Mouse (Mus musculus): ENCODE data around the gene Mdh2. TPM values are rescaled to one million over a fixed set of nuclear protein-coding genes. Genes with fewer than 3 reads are reported as not detected.

The Mdh2 gene
- polyA plus RNA-seq, 1 experiment from 2014 or later: 856 TPM

DNA sequence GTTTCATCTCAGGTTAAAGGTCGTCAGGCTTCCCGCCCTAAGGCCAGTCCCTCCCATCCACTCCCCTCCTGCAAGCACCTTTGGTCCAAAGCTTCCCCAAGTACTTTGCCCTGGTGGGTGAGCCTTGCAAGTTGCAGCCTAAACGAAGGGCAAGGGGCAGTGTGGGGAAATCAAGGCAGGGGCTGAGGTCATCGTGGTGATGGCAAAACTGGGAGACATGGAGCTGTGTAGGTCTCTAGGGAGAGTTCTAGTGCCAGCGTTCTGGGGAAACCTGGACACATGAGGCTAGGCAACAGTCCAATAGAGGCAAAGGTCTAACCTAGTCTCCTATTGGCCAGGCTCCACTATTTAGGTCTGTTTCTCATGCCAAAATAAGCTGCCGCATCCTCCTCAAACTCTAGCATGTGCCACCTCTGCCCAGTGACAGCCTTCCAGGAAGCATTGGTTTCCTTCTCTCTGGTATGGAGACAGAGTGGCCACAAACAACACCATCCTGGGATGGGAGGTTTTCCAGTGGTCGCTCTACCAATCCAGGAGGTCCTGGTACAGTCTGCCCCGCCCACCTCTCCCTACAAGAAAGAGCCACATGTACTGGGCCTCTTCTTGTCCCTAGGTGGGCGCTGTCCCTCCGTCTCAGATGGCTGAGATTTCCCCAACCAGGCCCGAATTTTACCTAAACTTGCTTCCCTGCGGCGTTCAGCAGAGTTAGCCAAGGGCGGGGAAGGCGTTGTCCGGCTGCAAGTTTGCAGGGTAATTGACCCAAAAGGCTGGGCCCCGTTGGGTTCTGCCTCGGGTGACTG, 35.1 kb upstream of the Mdh2 start:
- H3K9me3 ChIP-seq: no peaks in the 10 kb centered on the region
- 21% methylated on average over 18 of the region's 18 CpGs for WGBS
- peaks cover 24% of the 10 kb centered on the region for H3K36me3 ChIP-seq
- no peak for DNase-seq (ENCODE audit: low spot score)
- H3K4me3 ChIP-seq: peak overlapping the region; percentile 79
- peaks cover 24% of the 10 kb centered on the region for H3K4me1 ChIP-seq
- H3K27me3 ChIP-seq (ENCODE audit: insufficient read depth, poor library complexity, severe bottlenecking): peaks cover 7% of the 10 kb centered on the region; the same call in 1 of the 2 replicates
- peak overlapping the region; percentile 86; the same call in 1 of the 2 replicates for H3K27ac ChIP-seq

- Histone ChIP-seq H3K4me1 (peaks cover 21% of the 10 kb centered on the region), H3K9me3 (no peaks in the 10 kb centered on the region), H3K27ac (peak within 1 kb of the TSS; percentile 86), H3K4me3 (peak within 1 kb of the TSS; percentile 79), H3K36me3 (peaks cover 24% of the 10 kb centered on the region), H3K27me3 (ENCODE audit: insufficient read depth, poor library complexity, severe bottlenecking) (peaks cover 7% of the 10 kb centered on the region; the same call in 1 of the 2 replicates)
- peak; percentile 98 for DNase-seq (ENCODE audit: low spot score)
- under 1% methylated on average over 60 of the region's 60 CpGs for WGBS
Observed at GRCm38 (mm10) chr5:135743741-135744609, 34.3 kb upstream of the Mdh2 start, which contains the start of gene Tmem120a. Gene Tmem120a, minus strand, starts transcription at chr5:135744448.

GRCm38 (mm10) chr5:135744742-135745141, 33.5 kb upstream of the Mdh2 start:
- DNase-seq (ENCODE audit: low spot score): no peak
- Histone ChIP-seq H3K4me1 (peaks cover 21% of the 10 kb centered on the region), H3K27ac (peak overlapping the region; percentile 86), H3K27me3 (ENCODE audit: insufficient read depth, poor library complexity, severe bottlenecking) (peaks cover 7% of the 10 kb centered on the region; the same call in 1 of the 2 replicates), H3K9me3 (no peaks in the 10 kb centered on the region), H3K36me3 (peaks cover 21% of the 10 kb centered on the region), H3K4me3 (peak overlapping the region; percentile 79)
- 16% methylated on average over 12 of the region's 12 CpGs for WGBS

DNA sequence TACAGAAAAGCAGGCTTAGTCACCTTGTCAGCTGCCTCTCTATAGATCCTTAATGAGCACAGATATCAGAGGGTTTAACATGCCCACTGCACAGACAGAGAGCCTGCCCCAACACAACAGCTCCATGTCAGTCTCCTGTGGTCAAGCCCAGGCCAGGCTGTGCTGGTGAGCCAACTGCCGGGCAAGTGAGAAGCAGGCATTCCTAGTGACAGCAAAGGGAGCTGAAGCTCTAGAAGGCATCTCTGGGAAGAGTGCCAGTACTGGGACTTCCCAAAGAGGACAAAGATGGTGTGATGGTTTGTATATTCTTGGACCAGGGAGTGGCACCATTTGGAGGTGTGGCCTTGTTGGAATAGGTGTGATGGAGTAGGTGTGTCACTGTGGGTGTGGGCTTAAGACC, 27.2 kb upstream of the Mdh2 start:
- 88% methylated on average over 1 of the region's 1 CpGs for WGBS

DNA sequence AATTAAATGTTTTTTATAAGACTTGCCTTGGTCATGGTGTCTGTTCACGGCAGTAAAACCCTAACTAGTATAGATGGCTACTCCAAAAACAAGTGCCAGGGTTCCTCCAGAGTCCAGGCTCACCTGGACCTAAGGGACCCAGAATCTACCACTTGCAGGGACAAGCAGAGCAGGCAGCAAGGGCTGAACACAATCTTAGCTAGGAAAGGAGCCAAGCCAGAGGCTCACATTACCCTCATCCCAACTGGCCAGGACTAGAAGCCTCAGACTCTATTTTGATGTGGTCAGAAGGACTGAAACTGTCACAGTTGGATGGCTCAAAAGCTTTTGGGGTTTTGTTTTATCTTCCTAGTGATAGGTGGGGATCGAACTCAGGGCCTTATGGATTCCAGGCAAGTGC, 26.7 kb upstream of the Mdh2 start:
- WGBS: 62% methylated on average over 2 of the region's 2 CpGs
- Histone ChIP-seq H3K27me3 (ENCODE audit: insufficient read depth, poor library complexity, severe bottlenecking) (no peaks in the 10 kb centered on the region), H3K27ac (no peak overlapping the region), H3K9me3 (no peaks in the 10 kb centered on the region), H3K4me1 (no peaks in the 10 kb centered on the region), H3K36me3 (no peaks in the 10 kb centered on the region), H3K4me3 (no peak overlapping the region)
- DNase-seq (ENCODE audit: low spot score): no peak

More for the DNA sequence above, 27.2 kb upstream of the Mdh2 start:
- Histone ChIP-seq H3K4me1 (no peaks in the 10 kb centered on the region), H3K27ac (no peak overlapping the region), H3K4me3 (no peak overlapping the region), H3K9me3 (no peaks in the 10 kb centered on the region), H3K36me3 (no peaks in the 10 kb centered on the region), H3K27me3 (ENCODE audit: insufficient read depth, poor library complexity, severe bottlenecking) (peaks cover 3% of the 10 kb centered on the region; the same call in 1 of the 2 replicates)
- no peak for DNase-seq (ENCODE audit: low spot score)

DNA sequence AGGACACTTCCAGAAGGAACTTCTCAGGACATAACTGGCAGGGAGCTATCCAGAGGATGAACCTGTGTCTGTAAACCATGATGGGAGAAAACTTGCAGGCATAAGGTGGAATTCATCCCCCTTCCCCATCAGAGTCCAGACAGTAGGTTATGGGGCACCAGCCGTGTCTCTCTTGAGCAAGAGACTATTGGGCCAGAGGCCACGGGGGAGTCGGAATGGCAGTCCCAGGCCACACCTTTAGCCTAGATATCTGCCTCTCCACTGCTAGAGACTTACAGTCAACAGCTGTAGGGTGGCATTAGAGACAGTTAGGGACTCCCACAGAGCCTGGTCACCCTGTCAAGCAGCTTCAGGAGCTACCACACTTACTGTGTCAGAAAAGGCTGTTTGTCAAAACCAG, 16.4 kb upstream of the Mdh2 start:
- Histone ChIP-seq H3K27me3 (ENCODE audit: insufficient read depth, poor library complexity, severe bottlenecking) (peaks cover 19% of the 10 kb centered on the region), H3K4me1 (no peaks in the 10 kb centered on the region), H3K9me3 (no peaks in the 10 kb centered on the region), H3K27ac (no peak overlapping the region), H3K36me3 (no peaks in the 10 kb centered on the region), H3K4me3 (no peak overlapping the region)
- WGBS: 68% methylated on average over 3 of the region's 3 CpGs
- DNase-seq (ENCODE audit: low spot score): no peak

- 7% methylated on average over 7 of the region's 7 CpGs for WGBS
- peak; percentile 87 for DNase-seq (ENCODE audit: low spot score)
- H3K27me3 ChIP-seq (ENCODE audit: insufficient read depth, poor library complexity, severe bottlenecking): peaks cover 24% of the 10 kb centered on the region
- no peaks in the 10 kb centered on the region for H3K36me3 ChIP-seq
- H3K9me3 ChIP-seq: no peaks in the 10 kb centered on the region
- H3K4me3 ChIP-seq: no peak overlapping the region
- H3K4me1 ChIP-seq: no peaks in the 10 kb centered on the region
- no peak overlapping the region for H3K27ac ChIP-seq
Observed at GRCm38 (mm10) chr5:135763526-135763925, 14.8 kb upstream of the Mdh2 start.

GRCm38 (mm10) chr5:135764971-135765370, 13.3 kb upstream of the Mdh2 start:
- H3K27me3 ChIP-seq (ENCODE audit: insufficient read depth, poor library complexity, severe bottlenecking): peaks cover 24% of the 10 kb centered on the region
- 53% methylated on average over 3 of the region's 3 CpGs for WGBS
- H3K4me3 ChIP-seq: no peak overlapping the region
- DNase-seq (ENCODE audit: low spot score): no peak
- H3K4me1 ChIP-seq: no peaks in the 10 kb centered on the region
- no peaks in the 10 kb centered on the region for H3K36me3 ChIP-seq
- no peaks in the 10 kb centered on the region for H3K9me3 ChIP-seq
- H3K27ac ChIP-seq: no peak overlapping the region

DNA sequence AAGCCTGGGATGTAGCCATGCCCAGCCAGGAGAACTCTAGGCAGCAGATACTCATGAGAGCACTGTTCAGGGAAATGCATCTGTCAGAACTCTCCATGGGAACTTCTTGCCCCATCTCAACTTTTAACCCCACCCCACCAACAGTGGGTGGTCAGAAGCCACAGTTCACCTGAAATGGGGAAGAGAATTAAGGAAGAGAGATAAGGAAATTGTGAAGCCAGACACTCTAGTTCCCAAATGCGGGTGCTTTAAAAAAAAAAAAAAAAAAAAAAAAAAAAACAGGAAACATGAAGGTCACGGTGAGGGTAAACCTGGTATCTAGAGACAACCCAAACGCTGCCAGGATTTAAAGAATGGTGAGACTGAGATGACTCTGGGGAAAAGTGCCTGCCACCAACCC, 5.8 kb upstream of the Mdh2 start:
- Histone ChIP-seq H3K27ac (no peak overlapping the region), H3K9me3 (no peaks in the 10 kb centered on the region), H3K4me1 (peaks cover 3% of the 10 kb centered on the region), H3K4me3 (no peak overlapping the region), H3K27me3 (ENCODE audit: insufficient read depth, poor library complexity, severe bottlenecking) (peaks cover 5% of the 10 kb centered on the region; the same call in 1 of the 2 replicates), H3K36me3 (no peaks in the 10 kb centered on the region)
- no peak for DNase-seq (ENCODE audit: low spot score)
- 36% methylated on average over 3 of the region's 3 CpGs for WGBS

DNA sequence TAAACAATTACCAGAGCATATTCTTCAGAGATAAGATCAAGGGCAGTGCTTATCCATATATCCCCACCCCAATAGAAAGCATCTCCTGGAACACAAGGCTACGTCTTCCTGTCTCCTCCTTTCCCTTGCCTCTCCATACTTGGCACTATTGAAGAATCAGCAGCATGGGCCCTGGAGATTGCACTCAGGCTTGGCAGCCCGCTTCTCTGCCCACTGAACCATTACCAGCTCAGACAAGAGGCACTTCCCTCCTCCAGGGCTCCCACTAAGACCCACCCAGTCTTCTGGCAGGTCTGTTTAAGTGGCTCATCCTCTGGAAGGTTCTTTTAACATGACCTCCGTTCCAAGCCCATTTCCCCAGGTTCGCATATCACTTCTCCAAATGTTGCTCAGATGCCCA, 1.7 kb upstream of the Mdh2 start:
- H3K36me3 ChIP-seq: peaks cover 11% of the 10 kb centered on the region
- H3K27ac ChIP-seq: no peak overlapping the region
- H3K4me1 ChIP-seq: peaks cover 22% of the 10 kb centered on the region
- no peak for DNase-seq (ENCODE audit: low spot score)
- H3K4me3 ChIP-seq: no peak overlapping the region
- H3K9me3 ChIP-seq: no peaks in the 10 kb centered on the region
- H3K27me3 ChIP-seq (ENCODE audit: insufficient read depth, poor library complexity, severe bottlenecking): no peaks in the 10 kb centered on the region
- 71% methylated on average over 4 of the region's 4 CpGs for WGBS

DNA sequence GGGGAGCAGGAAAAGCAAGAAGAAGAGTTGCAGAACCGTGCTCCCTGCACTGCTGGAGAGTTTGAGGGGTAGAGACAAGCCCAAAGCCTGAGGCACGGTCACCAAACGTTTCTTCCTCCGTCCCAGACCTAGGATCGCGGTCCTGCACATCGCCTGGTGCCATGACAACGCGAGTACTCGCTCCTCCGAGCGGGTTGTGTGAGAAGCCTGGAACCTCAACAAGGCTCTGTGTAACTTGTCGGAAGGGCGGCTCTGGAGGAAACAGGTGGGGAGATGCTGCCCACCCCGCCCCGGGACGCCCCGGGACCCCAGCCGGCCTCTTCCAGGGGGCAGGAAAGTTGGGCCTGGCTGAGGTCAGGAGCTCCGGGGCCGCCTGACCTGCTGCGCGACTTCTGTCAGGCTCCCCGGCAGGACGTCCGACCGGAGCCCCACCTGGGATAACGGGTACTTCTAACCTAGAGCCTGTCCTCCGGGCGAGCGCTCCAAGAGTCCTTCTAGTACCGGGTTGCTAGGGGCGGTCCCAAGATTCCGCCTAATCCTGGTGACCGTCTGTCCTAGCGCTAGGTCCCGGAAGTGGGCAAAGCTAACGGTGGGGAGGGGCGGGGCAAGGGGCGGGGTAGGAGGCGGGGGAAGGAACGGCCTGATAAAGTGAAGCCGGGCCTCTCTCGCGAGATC, 347 bp upstream of the Mdh2 start, which contains the start of gene Styxl1:
Gene Styxl1, minus strand, starts transcription at position 590 of the 675 bp plus-strand sequence.
- Histone ChIP-seq H3K9me3 (no peaks in the 10 kb centered on the region), H3K27ac (peak within 1 kb of the TSS; percentile 98), H3K36me3 (peaks cover 24% of the 10 kb centered on the region), H3K27me3 (ENCODE audit: insufficient read depth, poor library complexity, severe bottlenecking) (no peaks in the 10 kb centered on the region), H3K4me3 (peak within 1 kb of the TSS; percentile 91), H3K4me1 (peaks cover 22% of the 10 kb centered on the region)
- DNase-seq (ENCODE audit: low spot score): no peak
- WGBS: under 1% methylated on average over 45 of the region's 45 CpGs

DNA sequence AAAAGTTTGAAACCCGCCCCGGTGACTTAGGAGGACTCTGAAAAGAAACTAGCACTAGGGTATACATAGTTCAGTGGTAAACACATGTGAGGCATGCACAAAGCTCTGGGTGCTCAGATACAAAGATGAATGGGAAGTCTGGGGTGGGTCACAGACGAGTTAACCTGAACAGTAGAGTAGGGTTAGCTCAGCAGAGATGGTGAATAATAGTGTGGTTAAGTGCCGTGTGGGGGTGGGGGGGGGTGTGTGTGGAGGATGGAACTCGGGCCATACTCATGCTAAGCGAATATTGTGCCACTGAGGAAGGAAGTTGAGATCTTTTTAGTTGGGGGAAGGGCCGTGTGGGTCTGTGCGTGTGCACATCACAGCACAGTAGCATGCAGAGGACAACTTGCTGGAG, 2.1 kb downstream of the Mdh2 start:
- Histone ChIP-seq H3K27me3 (ENCODE audit: insufficient read depth, poor library complexity, severe bottlenecking) (no peaks in the 10 kb centered on the region), H3K27ac (no peak overlapping the region), H3K9me3 (no peaks in the 10 kb centered on the region), H3K36me3 (peaks cover 48% of the 10 kb centered on the region), H3K4me3 (peak overlapping the region; percentile 91; the same call in 1 of the 2 replicates), H3K4me1 (peaks cover 22% of the 10 kb centered on the region)
- WGBS: 88% methylated on average over 8 of the region's 8 CpGs
- no peak for DNase-seq (ENCODE audit: low spot score)

All from heart, embryonic 10.5 days (tissue).